Mouse (Mus musculus): Measurements from ENCODE around the gene Hoxa5.
A peak's percentile ranks its signal among the peaks of the same experiment; 100 is the strongest.

The Hoxa5 gene

GRCm38 (mm10) chr6:52174968-52175751 is 29.2 kb downstream of the Hoxa5 start:
- peak; percentile 61 for DNase-seq

DNA sequence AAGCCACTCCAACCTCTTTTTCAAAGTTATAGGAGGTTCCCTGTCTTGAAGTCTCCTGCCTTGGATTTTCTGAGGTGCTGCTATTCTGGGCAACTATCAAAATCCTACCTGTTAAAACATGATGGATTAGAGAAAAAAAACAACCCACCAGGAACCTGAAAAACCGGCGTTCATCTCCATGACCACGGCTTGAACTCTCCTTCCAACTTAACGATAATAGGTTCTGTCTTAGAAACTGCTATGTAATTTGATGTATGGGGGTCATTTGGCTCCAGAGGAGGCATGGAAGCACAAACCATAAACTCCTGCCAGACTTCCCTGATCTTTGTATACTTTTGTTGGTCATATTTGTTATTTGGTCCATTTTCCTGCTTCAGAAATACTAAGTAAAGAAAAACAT is 30.7 kb downstream of the Hoxa5 start:
- no peak for DNase-seq

DNA sequence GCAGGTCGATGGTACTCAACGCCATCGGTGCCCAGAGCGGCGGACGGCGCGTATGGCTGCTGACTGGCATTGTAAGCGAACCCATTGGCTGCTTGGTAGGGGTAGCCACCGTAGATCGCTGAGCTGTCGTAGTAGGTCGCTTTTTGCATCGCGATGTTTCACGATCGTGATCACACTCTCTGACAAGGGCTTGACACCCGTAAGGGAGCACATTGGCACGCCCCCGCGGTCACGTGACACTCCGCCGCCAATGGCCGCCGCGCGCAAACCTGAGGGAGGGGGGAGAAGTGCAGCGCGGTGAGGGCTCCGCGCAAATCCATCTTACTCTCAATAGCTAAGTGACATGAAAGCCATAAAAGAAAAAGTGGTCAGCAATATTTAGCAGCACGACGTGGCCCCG is 31.9 kb downstream of the Hoxa5 start:
- peak; percentile 93 for DNase-seq

GRCm38 (mm10) chr6:52171938-52172337 is 32.4 kb downstream of the Hoxa5 start:
- DNase-seq = peak; percentile 31

GRCm38 (mm10) chr6:52171331-52171730 is 33.1 kb downstream of the Hoxa5 start:
- DNase-seq = no peak

DNA sequence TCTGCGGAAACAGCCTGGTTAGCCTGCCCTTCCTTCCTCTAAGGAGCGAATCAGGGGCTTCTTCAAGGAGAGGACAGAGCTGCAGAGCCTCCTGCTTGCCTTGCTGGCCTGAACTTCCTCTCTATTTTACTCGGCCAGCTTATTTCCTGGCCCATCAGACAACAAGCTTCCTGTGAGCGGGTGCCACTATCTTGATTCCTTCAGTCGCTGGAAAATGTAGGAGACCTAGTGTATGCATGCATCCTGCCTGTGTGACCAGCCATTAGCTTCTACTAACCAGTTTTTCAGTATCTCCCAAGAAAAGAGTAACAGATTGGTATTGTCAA is 33.5 kb downstream of the Hoxa5 start:
- no peak for DNase-seq

DNA sequence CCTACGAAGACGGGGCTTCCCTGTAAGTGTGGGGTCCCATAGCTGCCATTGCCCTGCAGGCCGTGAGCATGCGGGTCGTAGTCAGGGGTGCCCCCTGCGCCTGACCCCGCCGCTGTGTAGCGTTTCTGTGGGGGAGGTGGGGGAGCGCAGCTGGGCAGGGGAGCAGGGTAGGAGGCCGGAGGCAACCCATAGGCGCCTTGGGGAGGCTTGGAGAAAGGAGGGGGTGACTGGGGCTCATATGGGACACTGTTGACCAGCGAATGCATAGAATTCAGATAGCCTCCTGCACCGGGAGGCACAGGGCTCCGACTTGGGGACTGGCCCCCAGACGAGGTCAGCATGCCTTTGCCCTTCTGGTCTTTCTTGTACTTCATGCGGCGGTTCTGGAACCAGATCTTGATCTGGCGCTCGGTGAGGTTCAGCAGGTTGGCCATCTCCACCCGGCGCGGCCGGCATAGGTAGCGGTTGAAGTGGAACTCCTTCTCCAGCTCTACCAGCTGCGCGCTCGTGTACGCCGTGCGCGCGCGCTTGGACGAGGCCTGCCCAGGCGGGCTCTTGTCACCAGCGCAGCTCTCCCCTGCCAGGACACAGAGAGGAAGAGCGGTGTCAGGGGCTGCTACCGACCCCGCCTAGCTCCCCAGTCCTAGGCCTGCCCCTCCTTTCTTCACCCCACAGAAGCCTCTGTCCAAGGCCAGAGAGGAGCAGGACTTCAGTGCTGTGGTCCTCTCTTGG is 34.1 kb downstream of the Hoxa5 start:
- DNase-seq = peak; percentile 40

DNA sequence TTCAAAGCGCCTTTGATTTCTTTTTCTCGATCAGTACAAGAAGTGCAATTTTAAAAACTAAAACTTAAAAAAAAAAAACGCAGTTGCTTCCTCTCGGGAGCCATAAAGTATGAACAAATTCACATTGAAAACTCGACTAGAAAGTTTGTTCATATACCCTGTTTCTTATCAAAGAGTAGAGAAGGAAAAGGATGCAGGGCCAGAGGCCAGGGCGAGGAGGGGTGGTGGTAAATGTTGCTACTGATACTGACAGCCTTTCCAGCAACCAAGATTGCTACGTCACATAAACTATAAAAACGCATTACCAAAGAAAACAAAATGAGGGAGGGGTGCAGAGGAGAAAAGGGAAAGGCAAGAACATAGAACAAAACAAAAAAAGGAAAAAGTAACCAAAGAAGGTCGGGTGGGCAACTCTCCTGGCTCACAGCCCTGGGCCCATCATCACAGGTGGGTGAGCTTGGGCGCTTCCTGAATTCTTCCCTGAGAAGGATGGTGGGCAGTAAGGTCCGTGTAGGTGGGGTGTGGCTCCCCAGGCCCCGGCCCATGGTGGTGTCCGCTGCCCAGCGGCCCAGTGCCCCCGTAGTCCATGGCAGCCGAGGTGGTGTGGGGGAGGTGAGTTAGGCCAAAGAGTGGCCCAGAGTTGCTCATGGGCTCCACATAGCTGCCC is 34.8 kb downstream of the Hoxa5 start:
- DNase-seq = no peak

GRCm38 (mm10) chr6:52168191-52169055 is 36.0 kb downstream of the Hoxa5 start:
- peak; percentile 14 for DNase-seq

DNA sequence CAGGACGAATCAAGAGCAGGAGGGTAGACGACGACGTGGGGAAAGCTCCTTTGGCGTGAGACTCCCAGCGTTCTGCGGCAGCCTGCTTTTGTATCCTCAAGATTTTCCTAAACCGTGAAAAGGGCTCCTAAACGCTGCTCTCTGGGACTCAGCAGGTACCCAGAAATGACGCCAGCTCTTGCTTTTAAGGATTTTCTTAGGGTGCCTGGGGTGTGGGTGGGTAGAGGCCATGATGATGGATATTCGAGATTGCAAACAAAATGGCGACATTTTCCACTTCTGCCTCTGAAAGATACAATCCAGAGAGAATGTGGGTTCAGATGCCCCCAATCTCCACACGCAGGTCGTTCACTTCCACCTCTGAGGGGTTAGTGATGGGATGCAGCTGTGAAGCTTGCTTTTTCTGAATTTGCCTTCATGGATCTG is 36.6 kb downstream of the Hoxa5 start:
- DNase-seq = peak; percentile 2

DNA sequence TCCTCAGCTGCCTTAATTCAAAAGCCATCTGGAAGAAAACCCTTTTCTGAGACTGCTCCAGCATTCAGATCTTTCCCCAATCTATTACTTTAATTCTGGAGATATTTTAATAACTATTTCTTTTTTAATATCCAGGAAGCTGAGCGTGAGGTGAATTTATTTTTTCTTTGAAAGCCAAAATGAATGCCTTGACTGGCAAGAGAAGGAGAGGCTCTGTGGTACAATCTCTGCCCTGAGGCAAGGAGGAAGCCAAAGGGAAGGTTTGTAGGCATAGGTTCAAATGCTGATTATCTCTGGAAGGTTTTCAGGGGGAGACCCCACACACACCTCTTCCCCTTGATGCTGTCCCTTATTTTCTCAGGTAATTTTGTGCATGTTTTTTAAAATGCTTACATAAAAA is 37.2 kb downstream of the Hoxa5 start:
- DNase-seq = no peak

DNA sequence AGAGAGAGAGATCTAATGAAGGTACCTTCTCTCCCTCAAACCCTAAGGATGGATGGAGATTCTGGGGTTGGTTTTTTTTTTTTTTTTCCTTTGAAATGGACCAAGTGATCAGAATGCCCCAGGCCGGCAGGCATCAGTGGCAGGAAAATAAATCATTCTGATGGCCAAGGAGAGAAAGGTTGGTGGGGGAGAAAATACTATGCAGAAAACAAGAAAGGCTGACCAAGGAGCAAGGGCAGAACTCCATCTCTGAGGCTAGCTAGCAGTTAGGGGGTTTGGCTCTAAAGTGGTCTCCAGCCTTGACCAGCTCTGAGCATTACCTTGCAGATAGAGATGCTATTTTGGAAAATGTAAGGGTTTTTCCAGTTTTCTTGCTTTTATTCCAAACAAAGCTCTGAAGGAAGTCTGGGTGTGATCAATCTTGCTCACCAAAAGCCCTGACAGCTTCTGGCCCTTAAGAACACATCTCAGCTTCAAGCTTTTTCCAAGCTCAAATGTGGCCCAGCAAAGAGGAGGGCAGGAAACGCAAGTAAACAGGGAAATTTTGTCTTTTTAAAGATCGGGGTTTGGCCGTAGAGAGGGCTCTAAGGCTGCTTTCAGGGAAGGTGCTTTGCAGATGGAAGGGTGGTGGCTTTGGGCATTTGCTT is 37.8 kb downstream of the Hoxa5 start:
- DNase-seq = no peak

GRCm38 (mm10) chr6:52165441-52166370 is 38.7 kb downstream of the Hoxa5 start:
- DNase-seq = peak; percentile 47

GRCm38 (mm10) chr6:52164626-52165440 is 39.6 kb downstream of the Hoxa5 start, which contains the start of gene Hoxa2:
TSS of gene Hoxa2 (minus strand) at chr6:52164831.
- DNase-seq = peak; percentile 32

DNA sequence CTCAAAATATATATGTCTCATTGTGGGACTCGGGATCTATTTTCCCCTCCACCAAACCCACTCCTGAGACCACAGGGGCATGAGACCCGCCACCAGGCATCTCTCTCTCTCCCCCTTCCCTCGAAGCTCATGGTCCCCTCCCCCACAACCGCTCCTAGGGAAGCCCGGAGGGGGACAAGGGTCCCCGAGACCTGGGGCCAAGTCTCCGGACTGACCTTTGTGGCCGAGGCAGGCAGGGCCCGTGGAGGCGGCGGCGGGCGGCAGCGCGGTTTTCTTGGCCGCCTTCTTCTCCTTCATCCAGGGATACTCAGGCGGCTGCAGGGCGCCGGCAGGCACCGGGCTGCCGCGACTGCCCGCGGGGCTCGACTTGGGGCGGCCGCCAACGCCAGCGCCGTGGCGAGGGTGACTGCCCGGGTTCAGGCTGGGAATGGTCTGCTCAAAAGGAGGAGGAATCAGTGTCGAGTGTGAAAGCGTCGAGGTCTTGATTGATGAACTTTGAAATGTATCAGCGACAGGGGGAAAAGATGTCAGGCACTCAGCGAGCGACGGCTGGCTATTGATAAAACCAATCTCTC is 40.2 kb downstream of the Hoxa5 start:
- DNase-seq = peak; percentile 61

DNA sequence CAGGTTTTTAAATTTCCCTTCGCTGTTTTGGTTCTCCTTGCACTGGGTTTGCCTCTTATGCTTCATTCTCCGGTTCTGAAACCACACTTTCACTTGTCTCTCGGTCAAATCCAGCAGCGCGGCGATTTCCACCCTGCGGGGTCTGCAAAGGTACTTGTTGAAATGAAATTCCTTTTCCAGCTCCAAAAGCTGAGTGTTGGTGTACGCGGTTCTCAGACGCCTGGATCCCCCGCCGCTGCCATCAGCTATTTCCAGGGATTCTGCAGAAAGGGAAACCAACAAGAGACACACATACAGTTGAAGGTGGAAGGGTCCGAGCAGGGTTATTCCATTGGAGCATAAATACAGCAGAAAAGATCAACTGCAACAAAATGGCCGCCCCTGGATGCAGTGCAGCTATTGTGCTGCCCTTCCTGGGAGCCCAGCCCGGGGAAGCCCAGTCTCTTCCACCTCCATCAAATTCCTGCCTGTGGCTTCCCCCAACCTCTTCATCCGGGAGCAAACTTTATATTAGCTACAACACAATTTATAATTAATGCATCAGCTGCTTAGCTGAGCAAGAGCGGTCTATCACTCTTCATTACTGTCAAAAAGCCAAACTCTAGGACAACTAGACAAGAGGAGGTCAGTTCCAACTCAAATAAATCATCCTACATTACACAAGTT is 40.9 kb downstream of the Hoxa5 start:
- peak; percentile 27 for DNase-seq

DNA sequence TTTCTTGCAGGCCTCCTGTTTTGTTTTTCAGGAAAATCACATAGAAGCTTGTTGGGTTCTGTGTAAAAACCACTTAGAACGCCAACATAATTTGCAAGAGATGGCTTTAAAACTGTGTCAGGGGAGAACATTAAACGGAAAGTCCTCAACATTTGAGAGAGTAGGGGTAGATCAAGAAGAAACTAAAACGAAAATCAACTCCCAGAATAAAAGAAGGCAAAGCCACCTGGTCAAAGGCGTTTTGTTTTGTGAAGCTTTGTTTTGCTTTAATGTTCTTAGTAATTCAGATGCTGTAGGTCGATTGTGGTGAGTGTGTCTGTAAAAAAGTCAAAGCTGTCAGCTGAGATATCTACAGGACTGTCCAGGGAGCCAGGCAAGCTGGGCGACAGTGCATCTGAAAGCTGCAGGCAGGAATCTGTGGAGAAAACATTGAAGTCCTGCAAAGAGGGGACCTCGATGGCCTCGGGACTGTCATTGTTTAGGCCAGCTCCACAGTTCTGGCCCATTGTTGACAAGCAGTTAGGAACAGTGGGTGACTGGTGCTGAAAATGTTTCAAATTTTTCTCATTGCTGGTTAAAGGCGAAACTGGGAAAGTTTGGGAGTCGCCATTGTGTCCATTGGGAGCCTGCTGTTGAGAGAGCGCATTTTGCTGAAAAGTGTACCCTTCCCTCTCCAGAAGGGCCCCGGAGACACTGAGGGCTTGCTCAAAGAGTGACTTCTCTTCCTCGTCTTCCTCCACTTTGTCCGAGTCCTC is 41.6 kb downstream of the Hoxa5 start:
- no peak for DNase-seq

GRCm38 (mm10) chr6:52162093-52162380 is 42.4 kb downstream of the Hoxa5 start:
- DNase-seq = no peak
